Mouse (Mus musculus): ENCODE results near the gene Pde4d.

The Pde4d gene

DNA sequence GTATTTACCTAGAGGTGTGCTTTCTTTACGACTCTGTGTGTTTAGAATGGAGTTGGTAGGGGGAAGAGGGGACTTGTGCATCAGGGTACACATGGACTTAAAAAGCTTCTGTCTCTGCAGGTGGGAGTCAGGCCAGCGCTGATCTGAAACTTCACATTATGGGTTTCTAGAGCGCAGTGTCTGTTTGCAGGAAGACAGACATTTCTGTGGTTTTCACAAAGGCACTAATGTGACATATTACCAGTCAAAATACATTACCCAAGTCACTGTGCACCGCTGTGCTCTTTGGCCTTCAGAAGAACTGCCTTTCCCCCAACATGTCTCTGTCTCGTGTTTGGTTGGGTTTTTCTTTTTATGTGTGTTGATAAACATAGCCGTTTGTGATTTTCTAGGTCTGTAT lies 1395.1 kb downstream of the Pde4d start:
- DNase-seq = no peak

DNA sequence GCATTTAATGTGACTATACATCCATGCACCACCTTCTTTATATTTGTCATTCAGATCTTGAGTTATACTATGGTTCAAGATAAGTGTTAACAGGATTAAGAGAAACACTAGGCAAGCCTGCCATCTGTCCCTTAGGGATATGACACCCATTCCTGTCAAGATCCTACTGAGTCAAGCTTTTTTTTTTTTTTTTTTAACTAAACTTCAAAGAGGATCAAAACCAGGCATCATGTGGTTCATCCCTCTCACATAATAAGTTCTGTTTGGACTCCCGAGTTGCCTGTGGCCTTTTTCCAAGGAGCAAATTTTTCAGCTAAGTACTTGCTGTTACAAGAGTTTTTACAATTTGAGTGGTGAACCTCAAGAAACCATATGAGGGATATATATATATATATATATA lies 1414.1 kb downstream of the Pde4d start:
- no peak for DNase-seq

GRCm38 (mm10) chr13:109864311-109864710 lies 1414.6 kb downstream of the Pde4d start:
- DNase-seq = no peak

- no peak for DNase-seq
Observed at GRCm38 (mm10) chr13:109880392-109880791, 1430.6 kb downstream of the Pde4d start.

- no peak for DNase-seq
Observed at GRCm38 (mm10) chr13:109881161-109881857, 1431.6 kb downstream of the Pde4d start.

- no peak for DNase-seq
Observed at GRCm38 (mm10) chr13:109883636-109884035, 1433.9 kb downstream of the Pde4d start.

DNA sequence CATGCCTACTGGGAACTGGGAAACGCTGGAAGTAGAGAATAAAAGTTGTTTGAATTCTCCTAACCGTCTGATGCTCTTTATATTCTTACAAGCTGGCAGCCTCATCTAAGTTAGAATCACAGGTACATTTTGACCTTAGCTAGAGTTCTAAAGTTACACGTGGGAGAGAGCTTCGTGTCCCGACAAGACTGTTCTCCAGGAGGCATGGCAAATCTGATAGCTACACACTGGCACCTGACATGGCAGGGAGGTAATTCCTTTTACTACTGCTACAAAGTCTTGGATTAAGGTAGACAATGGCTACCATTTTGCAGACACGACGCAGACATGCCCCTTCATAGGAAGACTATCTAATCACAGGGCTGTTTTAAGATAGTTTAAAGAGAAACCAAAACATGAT lies 1435.1 kb downstream of the Pde4d start:
- no peak for DNase-seq

GRCm38 (mm10) chr13:109888293-109888692 lies 1438.5 kb downstream of the Pde4d start:
- no peak for DNase-seq

DNA sequence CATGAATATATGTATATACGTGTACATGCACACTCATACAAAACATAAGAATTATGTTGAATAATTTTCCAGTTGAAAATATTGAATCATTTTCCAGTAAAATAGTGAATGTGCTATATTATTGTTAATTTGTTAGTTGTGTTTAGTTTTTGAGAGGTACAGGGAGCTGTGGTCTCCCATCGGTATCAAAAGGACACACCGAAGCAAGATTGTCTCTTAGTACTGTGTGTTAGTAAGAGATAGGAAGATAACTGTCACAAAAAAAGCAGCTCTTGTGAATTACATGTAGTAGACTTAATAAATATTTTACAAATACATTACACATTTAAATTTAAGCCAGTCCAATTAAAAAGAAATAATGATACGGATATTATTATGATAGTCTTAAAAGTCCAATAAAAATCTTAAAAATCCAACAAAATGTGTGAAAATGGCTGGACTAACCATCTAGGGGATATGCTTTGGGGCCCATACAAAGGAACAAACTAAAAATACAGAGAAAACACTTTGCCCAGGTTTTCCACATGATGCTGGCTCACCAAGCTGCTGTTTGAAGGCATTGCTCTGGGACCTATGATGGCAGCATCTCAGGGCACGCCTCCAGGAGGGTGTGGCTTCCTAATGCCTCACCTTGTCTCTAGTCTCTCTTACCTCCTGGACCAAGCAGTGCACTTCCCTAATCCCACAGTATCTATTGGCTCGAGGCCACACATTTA lies 1441.6 kb downstream of the Pde4d start:
- DNase-seq = no peak

DNA sequence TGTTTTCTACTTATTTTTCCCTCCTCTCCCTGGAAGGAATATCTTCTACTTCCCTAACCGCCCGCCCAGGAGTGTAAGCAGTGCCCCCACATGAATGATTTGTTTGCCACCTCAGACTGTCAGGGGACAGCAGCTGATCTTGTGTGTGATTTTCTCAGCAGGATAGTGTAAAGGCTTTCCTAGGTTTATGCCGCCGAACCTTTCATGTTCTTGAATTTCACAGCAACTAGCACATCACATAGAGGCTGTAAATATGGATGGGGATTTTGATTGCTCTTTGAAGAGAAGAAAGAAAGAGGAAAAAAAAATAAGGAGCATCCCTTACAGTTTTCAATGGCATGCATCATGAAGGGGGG lies 1442.1 kb downstream of the Pde4d start:
- DNase-seq = no peak

GRCm38 (mm10) chr13:109899442-109900428 lies 1450.0 kb downstream of the Pde4d start:
- peak; percentile 19 for DNase-seq

GRCm38 (mm10) chr13:109901811-109902210 lies 1452.1 kb downstream of the Pde4d start:
- DNase-seq = no peak

- DNase-seq = peak; percentile 34
Observed at GRCm38 (mm10) chr13:109902460-109902854, 1452.7 kb downstream of the Pde4d start.

- DNase-seq = peak; percentile 29
Observed at GRCm38 (mm10) chr13:109902855-109903763, 1453.4 kb downstream of the Pde4d start.

GRCm38 (mm10) chr13:109903764-109904510 lies 1454.2 kb downstream of the Pde4d start:
- DNase-seq = no peak

DNA sequence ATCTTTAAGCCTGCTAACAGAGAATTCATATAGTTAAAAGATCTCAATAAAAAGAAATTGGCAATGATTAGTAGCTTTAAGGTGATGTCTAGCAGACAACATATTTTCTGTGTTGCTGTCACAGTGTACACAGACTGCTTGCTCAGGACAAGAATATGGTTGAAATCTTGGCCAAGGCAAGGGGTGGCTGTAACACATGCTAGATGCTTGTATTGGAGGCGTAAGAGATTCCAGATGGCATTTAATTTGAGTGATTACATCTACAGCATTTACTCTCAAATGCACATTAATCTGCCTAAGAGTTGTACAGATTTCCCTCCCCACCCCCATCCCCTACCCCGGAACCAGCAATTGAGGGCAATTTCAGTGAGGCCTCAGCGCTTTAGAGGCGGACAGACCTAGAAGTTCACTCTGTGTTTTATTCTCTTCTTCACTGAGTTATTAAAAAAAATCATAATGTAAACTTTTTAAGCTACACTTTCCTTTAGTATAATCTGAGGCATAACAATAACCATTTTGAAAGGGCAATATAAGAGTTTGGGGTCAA lies 1456.7 kb downstream of the Pde4d start:
- no peak for DNase-seq

- DNase-seq = peak; percentile 66
Observed at GRCm38 (mm10) chr13:109907634-109908033, 1457.9 kb downstream of the Pde4d start.

GRCm38 (mm10) chr13:109908386-109908785 lies 1458.6 kb downstream of the Pde4d start:
- DNase-seq = no peak

GRCm38 (mm10) chr13:109909111-109909510 lies 1459.4 kb downstream of the Pde4d start:
- no peak for DNase-seq

- DNase-seq = no peak
Observed at GRCm38 (mm10) chr13:109910915-109911314, 1461.2 kb downstream of the Pde4d start.

DNA sequence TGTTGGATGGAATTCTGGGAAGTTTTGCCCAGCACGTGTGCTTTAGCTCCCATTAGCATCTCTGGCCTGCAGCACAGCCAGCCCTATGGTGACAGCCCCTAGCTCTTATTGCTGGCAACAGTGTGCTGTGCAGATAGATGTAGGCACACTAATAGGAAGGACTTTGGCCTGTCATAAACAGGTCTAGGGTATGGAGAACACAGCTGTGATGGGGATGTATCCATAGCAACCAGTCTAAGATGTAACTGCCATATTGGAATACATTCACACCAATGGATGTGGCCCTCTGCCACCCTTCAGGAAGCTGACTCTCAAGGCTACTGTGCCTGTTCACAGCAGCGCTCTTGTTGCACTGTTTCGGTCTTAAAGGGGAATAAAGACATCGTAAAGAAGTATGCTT lies 1462.9 kb downstream of the Pde4d start:
- no peak for DNase-seq
